Mouse (Mus musculus): ENCODE results near the gene Pgrmc2. TPM values are rescaled to one million over a fixed set of nuclear protein-coding genes. Genes with fewer than 3 reads are reported as not detected.

Pgrmc2 gene
- polyA plus RNA-seq, 1 experiment from 2014 or later = 28.3 TPM

DNA sequence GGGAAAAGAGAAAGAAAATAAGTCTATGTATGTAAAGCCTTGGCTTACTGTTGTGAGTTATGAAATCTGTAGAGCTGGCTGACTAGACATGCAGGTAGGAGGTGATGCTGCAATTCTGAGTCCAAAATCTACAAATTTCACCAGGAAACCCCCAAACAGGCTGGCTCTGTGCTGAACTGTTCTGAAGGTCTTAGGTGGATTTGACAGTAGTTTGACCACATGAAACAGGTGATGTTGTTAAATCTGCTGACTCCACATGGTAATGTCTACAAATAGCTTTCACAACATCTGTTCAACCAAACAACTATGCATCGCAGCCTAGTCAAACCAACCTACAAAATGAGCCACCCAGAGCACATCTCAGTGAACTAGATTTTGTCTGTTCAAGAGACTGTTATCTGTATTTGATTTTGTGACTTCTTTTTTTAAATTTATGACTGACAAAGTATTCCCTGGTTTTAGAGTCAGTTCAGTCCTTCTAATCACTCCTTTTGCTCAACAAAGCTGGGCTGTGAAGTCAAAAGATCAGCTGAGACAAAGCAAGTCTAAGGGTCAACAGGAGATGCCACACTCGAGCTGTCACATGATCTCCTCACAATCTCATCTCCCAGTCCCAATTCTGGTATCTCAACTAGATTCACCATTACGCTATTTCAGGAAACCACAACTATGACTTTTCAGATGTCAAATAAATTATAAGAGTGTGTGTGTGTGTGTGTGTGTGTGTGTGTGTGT, 20.8 kb downstream of the Pgrmc2 start:
- Histone ChIP-seq H3K27me3 (replicated peaks; ENCODE audit: control insufficient read depth, insufficient read depth, low read length) (no peaks in the 10 kb centered on the region), H3K9me3 (ENCODE audit: control insufficient read depth, low read length) (no peaks in the 10 kb centered on the region), H3K27ac (ENCODE audit: low read depth, low read length) (no peak overlapping the region), H3K4me1 (replicated peaks; ENCODE audit: control insufficient read depth, insufficient read depth, low read length) (no peaks in the 10 kb centered on the region), H3K36me3 (ENCODE audit: control insufficient read depth, insufficient read depth, low read length) (peaks cover 3% of the 10 kb centered on the region; the same call in 1 of the 2 replicates), H3K9ac (ENCODE audit: low read depth, low read length) (no peak overlapping the region), H3K4me3 (ENCODE audit: low read depth, low read length) (no peak overlapping the region), H3K4me2 (no peak overlapping the region)
- 78% methylated on average over 3 of the region's 3 CpGs for WGBS
- ATAC-seq (replicated peaks; ENCODE audit: low FRiP score) (no peak), DNase-seq (ENCODE audit: low spot score) (no peak)

- H3K4me3 ChIP-seq (ENCODE audit: low read depth, low read length) = no peak overlapping the region
- H3K27ac ChIP-seq (ENCODE audit: low read depth, low read length) = no peak overlapping the region
- ATAC-seq (replicated peaks; ENCODE audit: low FRiP score) = no peak
- H3K9ac ChIP-seq (ENCODE audit: low read depth, low read length) = no peak overlapping the region
- H3K4me2 ChIP-seq = no peak overlapping the region
- no peaks in the 10 kb centered on the region for H3K36me3 ChIP-seq (ENCODE audit: control insufficient read depth, insufficient read depth, low read length)
- no peaks in the 10 kb centered on the region for H3K4me1 ChIP-seq (replicated peaks; ENCODE audit: control insufficient read depth, insufficient read depth, low read length)
- no peaks in the 10 kb centered on the region for H3K27me3 ChIP-seq (replicated peaks; ENCODE audit: control insufficient read depth, insufficient read depth, low read length)
- WGBS = 81% methylated on average over 3 of the region's 3 CpGs
- DNase-seq (ENCODE audit: low spot score) = no peak
- no peaks in the 10 kb centered on the region for H3K9me3 ChIP-seq (ENCODE audit: control insufficient read depth, low read length)
Measured at GRCm38 (mm10) chr3:41059249-41059648, 23.6 kb downstream of the Pgrmc2 start.

DNA sequence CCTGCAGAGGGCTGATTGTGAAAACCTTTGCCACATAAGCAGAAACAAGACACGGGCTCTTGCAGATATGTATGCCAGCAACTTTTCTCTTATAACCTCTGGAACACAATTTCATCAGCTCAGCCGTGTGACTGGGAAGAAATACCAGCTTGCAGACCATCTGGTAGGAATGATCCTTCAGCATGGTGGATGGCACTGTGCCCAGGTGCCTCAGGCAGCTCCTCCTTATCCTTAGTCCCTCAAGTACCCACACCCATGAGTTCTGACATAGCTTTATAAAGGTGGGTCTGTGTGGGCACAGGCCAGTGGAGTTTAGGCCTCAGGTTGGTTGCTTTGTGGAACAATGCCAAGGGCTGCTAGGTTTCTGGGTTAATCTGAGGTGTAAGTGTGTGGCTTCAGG, 24.5 kb downstream of the Pgrmc2 start:
- no peak overlapping the region for H3K27ac ChIP-seq (ENCODE audit: low read depth, low read length)
- WGBS = 73% methylated on average over 2 of the region's 2 CpGs
- H3K9me3 ChIP-seq (ENCODE audit: control insufficient read depth, low read length) = no peaks in the 10 kb centered on the region
- no peak overlapping the region for H3K9ac ChIP-seq (ENCODE audit: low read depth, low read length)
- H3K27me3 ChIP-seq (replicated peaks; ENCODE audit: control insufficient read depth, insufficient read depth, low read length) = no peaks in the 10 kb centered on the region
- no peaks in the 10 kb centered on the region for H3K36me3 ChIP-seq (ENCODE audit: control insufficient read depth, insufficient read depth, low read length)
- DNase-seq (ENCODE audit: low spot score) (no peak), ATAC-seq (replicated peaks; ENCODE audit: low FRiP score) (no peak)
- no peak overlapping the region for H3K4me2 ChIP-seq
- H3K4me1 ChIP-seq (replicated peaks; ENCODE audit: control insufficient read depth, insufficient read depth, low read length) = no peaks in the 10 kb centered on the region
- H3K4me3 ChIP-seq (ENCODE audit: low read depth, low read length) = no peak overlapping the region

GRCm38 (mm10) chr3:41053334-41053733, 29.5 kb downstream of the Pgrmc2 start:
- no peak for ATAC-seq (replicated peaks; ENCODE audit: low FRiP score)
- no peak for DNase-seq (ENCODE audit: low spot score)

DNA sequence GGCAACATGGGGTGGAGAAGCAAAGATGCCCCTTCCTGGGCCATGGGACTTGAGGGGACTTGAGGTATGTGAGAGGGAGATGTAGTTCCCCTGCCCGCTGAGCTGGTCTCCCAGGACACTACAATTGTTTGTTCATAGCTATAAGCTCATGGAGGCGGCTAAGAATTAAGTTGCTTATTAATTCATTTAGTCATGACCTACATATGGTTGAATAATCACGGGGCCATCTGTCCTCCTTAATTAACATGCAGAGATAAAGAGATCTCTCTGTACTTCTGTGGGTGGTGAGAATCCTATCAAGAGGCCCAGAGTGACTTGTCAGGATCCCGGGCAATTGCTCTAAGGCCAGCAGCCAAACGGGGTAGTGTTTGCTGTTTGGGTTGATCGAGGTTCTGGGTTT, 35.0 kb downstream of the Pgrmc2 start:
- H3K4me2 ChIP-seq = no peak overlapping the region
- ATAC-seq (replicated peaks; ENCODE audit: low FRiP score) (no peak), DNase-seq (ENCODE audit: low spot score) (no peak)
- no peak overlapping the region for H3K27ac ChIP-seq (ENCODE audit: low read depth, low read length)
- no peak overlapping the region for H3K4me3 ChIP-seq (ENCODE audit: low read depth, low read length)
- WGBS = 81% methylated on average over 6 of the region's 6 CpGs
- no peak overlapping the region for H3K9ac ChIP-seq (ENCODE audit: low read depth, low read length)
- H3K27me3 ChIP-seq (replicated peaks; ENCODE audit: control insufficient read depth, insufficient read depth, low read length) = no peaks in the 10 kb centered on the region
- H3K4me1 ChIP-seq (replicated peaks; ENCODE audit: control insufficient read depth, insufficient read depth, low read length) = peaks cover 10% of the 10 kb centered on the region
- H3K9me3 ChIP-seq (ENCODE audit: control insufficient read depth, low read length) = no peaks in the 10 kb centered on the region
- H3K36me3 ChIP-seq (ENCODE audit: control insufficient read depth, insufficient read depth, low read length) = no peaks in the 10 kb centered on the region

More at GRCm38 (mm10) chr3:41053334-41053733, 29.5 kb downstream of the Pgrmc2 start:
- Histone ChIP-seq H3K9me3 (ENCODE audit: control insufficient read depth, low read length) (no peaks in the 10 kb centered on the region), H3K36me3 (ENCODE audit: control insufficient read depth, insufficient read depth, low read length) (no peaks in the 10 kb centered on the region), H3K4me2 (no peak overlapping the region), H3K4me3 (ENCODE audit: low read depth, low read length) (no peak overlapping the region), H3K27me3 (replicated peaks; ENCODE audit: control insufficient read depth, insufficient read depth, low read length) (no peaks in the 10 kb centered on the region), H3K27ac (ENCODE audit: low read depth, low read length) (no peak overlapping the region), H3K9ac (ENCODE audit: low read depth, low read length) (no peak overlapping the region), H3K4me1 (replicated peaks; ENCODE audit: control insufficient read depth, insufficient read depth, low read length) (no peaks in the 10 kb centered on the region)
- WGBS = 76% methylated on average over 3 of the region's 3 CpGs

DNA sequence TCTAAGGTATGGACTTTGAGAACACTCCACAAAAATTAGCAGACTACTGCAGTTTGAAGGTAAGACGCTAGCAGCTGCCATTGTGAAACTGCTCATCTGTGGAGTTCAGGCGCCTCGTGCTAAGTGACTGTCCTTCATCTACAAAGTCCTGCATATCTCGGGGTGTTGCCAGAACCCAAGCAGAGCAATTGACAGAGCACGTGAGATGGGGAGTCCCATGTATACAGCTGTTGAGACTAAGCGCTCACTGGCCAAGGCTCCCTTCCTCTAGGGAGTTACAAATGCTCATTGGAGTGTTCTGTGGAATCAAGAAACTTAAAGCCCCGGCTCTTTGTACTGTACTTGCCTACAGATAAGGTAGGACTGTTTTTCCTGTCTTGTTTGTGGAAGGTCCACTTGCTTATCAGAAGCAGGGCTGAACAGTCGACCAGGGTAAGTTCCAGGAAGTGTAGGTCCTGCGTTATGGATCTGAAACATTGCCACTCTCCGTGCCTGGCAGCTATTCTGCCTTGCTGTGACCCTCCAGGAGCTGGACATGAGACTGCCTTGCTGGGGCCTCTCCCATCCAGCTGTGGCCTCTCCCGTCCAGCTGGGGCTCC, 39.0 kb downstream of the Pgrmc2 start:
- ATAC-seq (replicated peaks; ENCODE audit: low FRiP score) (peak; percentile 56), DNase-seq (ENCODE audit: low spot score) (no peak)
- peak overlapping the region; percentile 14 for H3K4me2 ChIP-seq
- no peak overlapping the region for H3K4me3 ChIP-seq (ENCODE audit: low read depth, low read length)
- H3K36me3 ChIP-seq (ENCODE audit: control insufficient read depth, insufficient read depth, low read length) = no peaks in the 10 kb centered on the region
- H3K27me3 ChIP-seq (replicated peaks; ENCODE audit: control insufficient read depth, insufficient read depth, low read length) = no peaks in the 10 kb centered on the region
- no peaks in the 10 kb centered on the region for H3K9me3 ChIP-seq (ENCODE audit: control insufficient read depth, low read length)
- 49% methylated on average over 11 of the region's 11 CpGs for WGBS
- peaks cover 10% of the 10 kb centered on the region for H3K4me1 ChIP-seq (replicated peaks; ENCODE audit: control insufficient read depth, insufficient read depth, low read length)
- H3K9ac ChIP-seq (ENCODE audit: low read depth, low read length) = 0 out of 2 replicates have a peak overlapping the region, but pooled peaks have one; percentile 30
- no peak overlapping the region; the same call in 1 of the 2 replicates for H3K27ac ChIP-seq (ENCODE audit: low read depth, low read length)

DNA sequence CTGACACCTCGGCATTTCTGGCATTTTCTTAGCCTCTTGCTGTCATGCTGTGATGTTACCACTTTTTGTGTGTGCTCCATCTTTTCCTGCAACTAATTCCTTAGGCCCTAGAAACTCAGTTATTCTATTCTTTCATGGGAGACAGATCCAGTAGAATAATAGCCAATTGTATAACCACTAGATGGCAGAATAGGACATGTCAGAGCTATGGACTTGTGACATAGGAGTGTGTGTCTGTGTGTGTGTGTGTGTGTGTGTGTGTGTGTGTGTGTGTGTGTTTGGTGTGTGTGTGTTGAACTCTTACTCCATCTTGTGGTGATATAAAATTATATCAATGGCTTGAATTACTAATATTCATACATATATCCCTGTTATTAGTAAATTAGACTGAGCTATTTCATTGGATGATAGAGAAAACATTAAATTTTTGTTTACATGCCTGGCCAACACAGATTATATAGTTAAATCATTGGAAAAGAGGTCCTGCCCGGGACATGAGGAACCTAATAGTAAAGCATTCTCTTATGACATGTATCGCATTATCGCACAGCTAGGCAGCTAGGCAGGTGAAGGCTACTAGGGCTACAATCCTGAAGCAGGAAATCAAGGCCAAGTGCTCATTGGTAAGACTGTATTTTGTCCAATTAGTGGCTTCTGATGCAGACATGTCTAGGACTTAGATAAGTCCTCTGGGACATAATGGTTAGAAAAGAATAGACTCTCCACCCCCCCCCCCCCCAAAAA, 40.5 kb downstream of the Pgrmc2 start:
- no peak overlapping the region for H3K9ac ChIP-seq (ENCODE audit: low read depth, low read length)
- H3K9me3 ChIP-seq (ENCODE audit: control insufficient read depth, low read length) = no peaks in the 10 kb centered on the region
- WGBS = 77% methylated on average over 4 of the region's 4 CpGs
- ATAC-seq (replicated peaks; ENCODE audit: low FRiP score) = no peak
- H3K4me1 ChIP-seq (replicated peaks; ENCODE audit: control insufficient read depth, insufficient read depth, low read length) = peaks cover 10% of the 10 kb centered on the region
- no peaks in the 10 kb centered on the region for H3K36me3 ChIP-seq (ENCODE audit: control insufficient read depth, insufficient read depth, low read length)
- no peak overlapping the region for H3K4me2 ChIP-seq
- H3K4me3 ChIP-seq (ENCODE audit: low read depth, low read length) = no peak overlapping the region
- H3K27ac ChIP-seq (ENCODE audit: low read depth, low read length) = no peak overlapping the region
- no peak for DNase-seq (ENCODE audit: low spot score)
- no peaks in the 10 kb centered on the region for H3K27me3 ChIP-seq (replicated peaks; ENCODE audit: control insufficient read depth, insufficient read depth, low read length)

- WGBS = 70% methylated on average over 5 of the region's 5 CpGs
- Histone ChIP-seq H3K4me1 (replicated peaks; ENCODE audit: control insufficient read depth, insufficient read depth, low read length) (peaks cover 10% of the 10 kb centered on the region), H3K4me2 (no peak overlapping the region), H3K27me3 (replicated peaks; ENCODE audit: control insufficient read depth, insufficient read depth, low read length) (no peaks in the 10 kb centered on the region), H3K36me3 (ENCODE audit: control insufficient read depth, insufficient read depth, low read length) (no peaks in the 10 kb centered on the region), H3K9me3 (ENCODE audit: control insufficient read depth, low read length) (no peaks in the 10 kb centered on the region), H3K27ac (ENCODE audit: low read depth, low read length) (no peak overlapping the region), H3K9ac (ENCODE audit: low read depth, low read length) (no peak overlapping the region), H3K4me3 (ENCODE audit: low read depth, low read length) (no peak overlapping the region)
- ATAC-seq (replicated peaks; ENCODE audit: low FRiP score) (no peak), DNase-seq (ENCODE audit: low spot score) (no peak)
Measured at GRCm38 (mm10) chr3:41041241-41041640, 41.6 kb downstream of the Pgrmc2 start.

Measured in liver, embryonic 11.5 days (tissue).